8 mouse cellular contexts compared by ENCODE assay signal in genomic region chr9:67831359-67832045, GRCm38 (mm10). TPM values are rescaled to one million over a fixed set of nuclear protein-coding genes. Genes with fewer than 3 reads are reported as not detected.
DNase-seq lines count a peak whose midpoint lies in the region; ATAC-seq and TF ChIP-seq lines count a peak whose summit lies in the region.

No protein-coding gene starts in this region.

- H3K36me3 ChIP-seq in kidney, adult 2 months (ENCODE audit: control insufficient read depth, insufficient read depth, low read length), result no peaks in the 10 kb centered on the region
- no peaks in the 10 kb centered on the region for H3K36me3 ChIP-seq in midbrain, embryonic 15.5 days (replicated peaks)

- H3K27me3 ChIP-seq in kidney, adult 2 months (replicated peaks; ENCODE audit: control insufficient read depth, insufficient read depth, low read length), result no peaks in the 10 kb centered on the region; the same call in 1 of the 2 replicates
- H3K27me3 ChIP-seq in midbrain, embryonic 15.5 days (replicated peaks), result peaks cover 48% of the 10 kb centered on the region

- H3K4me3 ChIP-seq in kidney, adult 2 months (ENCODE audit: insufficient read depth, low read depth, low read length), result peak overlapping the region; percentile 38; the same call in 1 of the 2 replicates
- H3K4me3 ChIP-seq in embryonic fibroblast, embryonic 13.5 days (ENCODE audit: insufficient read depth, low read length), result peak overlapping the region; percentile 30
- H3K4me3 ChIP-seq in midbrain, embryonic 15.5 days, result peak overlapping the region; percentile 59

- no peaks in the 10 kb centered on the region for H3K9me3 ChIP-seq in midbrain, embryonic 15.5 days

- no peak for TF ChIP-seq CTCF in kidney, adult 2 months (conservative IDR thresholded peaks at IDR 0.05; ENCODE audit: insufficient read depth, insufficient read length, low read depth, low read length)
- no peak for TF ChIP-seq CTCF in embryonic fibroblast, embryonic 13.5 days (IDR thresholded peaks at IDR 0.05; ENCODE audit: borderline replicate concordance, insufficient read depth, low read length)

- H3K4me2 ChIP-seq in midbrain, embryonic 15.5 days, result peak overlapping the region; percentile 75

- 2% methylated on average over 57 of the region's 57 CpGs for WGBS in kidney, adult 2 months
- WGBS in midbrain, embryonic 15.5 days, result 2% methylated on average over 57 of the region's 57 CpGs

- no peaks in the 10 kb centered on the region for H3K4me1 ChIP-seq in kidney, adult 2 months (ENCODE audit: control insufficient read depth, insufficient read depth, low read length)
- no peaks in the 10 kb centered on the region; the same call in 1 of the 2 replicates for H3K4me1 ChIP-seq in embryonic fibroblast, embryonic 13.5 days (ENCODE audit: control insufficient read depth, insufficient read depth, low read length)
- H3K4me1 ChIP-seq in midbrain, embryonic 15.5 days, result peaks cover 21% of the 10 kb centered on the region

- peak overlapping the region; percentile 40 for H3K9ac ChIP-seq in midbrain, embryonic 15.5 days

- DNase-seq in kidney, adult 2 months, result no peak
- no peak for DNase-seq in kidney, adult 9 months
- DNase-seq in ZHBTc4 (ENCODE audit: low read depth, low spot score), result peak; percentile 80
- peak; percentile 33 to 52 for DNase-seq in kidney, postnatal 4 days
- DNase-seq in urinary bladder, postnatal 4 days (ENCODE audit: low spot score in 2 of 2), result no peak
- no peak for DNase-seq in thymus, postnatal 36 days

- peak; percentile 70 for ATAC-seq in midbrain, embryonic 15.5 days (replicated peaks)

- no peak for TF ChIP-seq POLR2A in kidney, adult 2 months (IDR thresholded peaks at IDR 0.05; ENCODE audit: low read depth, low read length)
- no peak for TF ChIP-seq POLR2A in embryonic fibroblast, embryonic 13.5 days (IDR thresholded peaks at IDR 0.05; ENCODE audit: low read depth, low read length)

- H3K27ac ChIP-seq in kidney, adult 2 months (ENCODE audit: insufficient read depth, low read depth, low read length), result no peak overlapping the region
- H3K27ac ChIP-seq in embryonic fibroblast, embryonic 13.5 days (ENCODE audit: insufficient read depth, low read length), result no peak overlapping the region
- peak overlapping the region; percentile 23; the same call in 1 of the 2 replicates for H3K27ac ChIP-seq in midbrain, embryonic 15.5 days

RNA-seq across cellular contexts. Expression of gene C2cd4a, which starts 0.6 kb away (rescaled TPM):
- polyA plus RNA-seq in kidney, adult 2 months (2012; rRNA removed), result 0.33 and 0.41 TPM in 2 replicates
- not detected in 2 replicates for polyA plus RNA-seq in embryonic fibroblast, embryonic 13.5 days (2011; ENCODE audit: insufficient read length, low read depth, missing spikeins)
- 0.27 and 0.45 TPM in 2 replicates for polyA plus RNA-seq in midbrain, embryonic 15.5 days (2015; fragmentation: Nextera tagmentation; extraction: Ambion mirVana)

RNA-seq across cellular contexts. Expression of gene Vps13c, which starts 8.7 kb away (rescaled TPM):
- 4.4 and 5.0 TPM in 2 replicates for polyA plus RNA-seq in kidney, adult 2 months (2012; rRNA removed)
- 23.4 and 27.3 TPM in 2 replicates for polyA plus RNA-seq in embryonic fibroblast, embryonic 13.5 days (2011; ENCODE audit: insufficient read length, low read depth, missing spikeins)
- polyA plus RNA-seq in midbrain, embryonic 15.5 days (2015; fragmentation: Nextera tagmentation; extraction: Ambion mirVana), result 10.6 and 12.8 TPM in 2 replicates

Comparison
In these comparisons a context has a peak if more than half of its experiments do, and no peak if none do; other contexts are left out.
1. DNase-seq: peak in ZHBTc4 (single experiment) and kidney, postnatal 4 days (2 of 2); none in kidney, adult 2 months (single experiment), kidney, adult 9 months (single experiment), urinary bladder, postnatal 4 days (0 of 2) and thymus, postnatal 36 days (0 of 2).
2. Peak in every context shown above with its lines, with median percentiles within 50 percentile points of each other: H3K4me3 ChIP-seq.